Mouse (Mus musculus): ENCODE measurements around the gene Pofut1.
"Not testable (repeated sequence)": the region's sequence is repeated elsewhere in the genome, so short reads cannot be mapped to it uniquely, and the experiment has no call there.

Pofut1 gene

DNA sequence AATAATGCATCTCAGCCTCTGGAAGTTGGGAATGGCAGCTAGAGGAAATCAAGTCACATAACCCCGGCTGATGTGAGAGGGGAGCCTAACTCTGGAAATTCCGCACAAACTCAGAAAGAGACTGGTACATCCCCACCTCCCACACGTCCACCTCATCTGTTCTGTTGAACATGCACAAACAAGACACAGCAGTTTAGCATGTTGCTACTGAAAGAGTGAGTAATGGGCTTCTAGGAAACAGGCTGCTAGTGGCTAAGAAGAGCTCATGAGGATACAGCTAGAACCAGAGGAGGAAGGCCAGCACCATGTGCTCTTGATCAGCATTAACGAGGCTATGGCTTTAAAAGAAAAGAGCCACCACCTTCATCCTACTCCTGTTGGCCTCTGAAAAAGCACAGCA, 3.4 kb upstream of the Pofut1 start:
- in situ Hi-C loops (cut with MboI; ENCODE audit: unreplicated experiment in 2 of 2): no loop called here

DNA sequence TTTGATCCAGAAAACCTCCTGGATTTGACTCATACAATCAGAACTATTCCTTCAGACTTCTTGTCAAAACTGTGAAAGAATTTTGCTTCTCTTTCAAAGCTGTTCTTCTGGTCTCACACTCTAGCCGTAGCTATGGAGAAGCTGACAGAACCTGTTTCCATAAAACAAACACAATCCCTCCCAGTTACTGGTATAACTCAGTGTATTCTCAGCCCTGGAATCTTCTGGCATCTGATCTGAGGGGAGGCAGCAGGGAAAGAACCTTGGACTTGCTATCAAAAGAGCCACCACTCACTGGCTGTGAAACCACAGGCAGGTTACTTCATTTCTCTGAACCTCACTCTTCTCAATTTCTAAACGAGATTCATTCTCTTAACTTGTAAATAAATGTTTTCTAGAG, 2.9 kb upstream of the Pofut1 start:
- in situ Hi-C loops (cut with MboI; ENCODE audit: unreplicated experiment in 2 of 2): no loop called here

DNA sequence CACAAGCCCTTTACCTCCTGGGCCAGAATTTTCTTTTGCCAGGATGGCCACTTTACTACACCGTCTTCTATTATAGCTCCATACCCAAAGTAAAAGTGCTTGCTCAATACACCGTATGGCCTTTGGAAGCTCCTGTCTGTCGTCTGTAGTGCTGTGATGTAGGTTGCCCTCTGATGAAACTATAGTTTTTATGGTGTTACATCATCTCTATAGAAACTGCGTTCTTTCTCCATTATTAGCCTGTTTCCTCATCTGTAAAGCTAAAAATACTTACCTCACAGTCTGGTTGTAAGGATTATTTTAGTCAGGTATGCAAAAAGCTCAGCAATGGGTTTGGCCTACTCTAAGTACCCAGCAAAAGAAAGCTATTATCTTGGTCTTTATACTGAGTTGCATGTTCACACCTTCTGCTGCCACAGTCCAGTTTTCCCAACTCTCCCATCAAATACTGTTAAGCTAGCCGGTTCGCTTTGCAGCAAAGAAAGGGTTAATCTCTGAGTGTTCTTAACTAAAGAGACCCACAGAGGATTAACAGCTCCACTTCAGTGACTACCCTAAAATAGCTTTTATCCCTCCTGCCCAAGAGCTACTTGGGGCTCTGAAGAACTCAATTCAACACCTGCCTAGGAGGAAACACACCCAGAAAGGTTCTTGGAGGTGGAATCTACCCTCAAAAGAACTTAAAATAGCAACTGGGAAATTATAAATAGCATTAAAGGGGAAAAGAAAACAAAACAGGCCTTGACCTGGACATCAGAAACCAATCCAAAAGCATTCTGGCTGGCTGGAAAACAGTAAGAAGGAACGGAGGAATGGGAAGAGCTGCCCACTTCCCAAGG, 2.1 kb upstream of the Pofut1 start:
- in situ Hi-C loops (cut with MboI; ENCODE audit: unreplicated experiment in 2 of 2): no loop called here

DNA sequence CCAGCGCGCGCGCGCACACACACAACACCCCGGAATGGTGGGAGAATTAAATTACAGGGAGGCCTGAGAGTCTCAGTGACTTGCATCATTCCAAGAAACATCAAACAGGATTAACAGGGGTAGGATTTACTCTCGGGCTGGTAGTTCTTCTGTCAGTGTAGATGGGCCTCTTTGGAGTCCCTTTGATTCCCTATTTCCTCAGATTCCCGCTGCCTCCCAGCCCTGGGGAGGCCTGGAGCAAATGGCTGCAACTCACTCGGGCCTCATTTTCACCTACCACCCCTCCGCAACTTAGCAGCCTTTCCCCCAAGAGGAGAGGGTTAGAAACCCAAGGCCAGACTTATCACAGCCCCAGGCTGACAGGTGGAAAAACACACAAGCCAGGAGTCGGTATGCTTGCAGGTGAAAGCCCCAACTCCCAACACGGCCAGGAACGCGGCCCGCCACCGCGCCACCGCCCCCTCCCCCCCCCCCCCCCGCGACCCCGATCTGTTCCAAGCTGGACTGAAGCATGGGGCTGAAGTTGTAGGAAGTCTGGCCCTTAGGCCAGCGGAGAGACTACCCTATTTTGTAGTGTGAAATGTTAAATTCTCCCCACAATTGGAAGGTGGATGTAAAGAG, 1.4 kb upstream of the Pofut1 start:
- in situ Hi-C loops (cut with MboI; ENCODE audit: unreplicated experiment in 2 of 2): loop anchor here (5.0 to 10.0 kb wide), 3 partner anchors 55 to 105 kb away; partner anchors contain the start of genes Asxl1 (in 2 of the 2) and Kif3b (in 1 of the 2)

DNA sequence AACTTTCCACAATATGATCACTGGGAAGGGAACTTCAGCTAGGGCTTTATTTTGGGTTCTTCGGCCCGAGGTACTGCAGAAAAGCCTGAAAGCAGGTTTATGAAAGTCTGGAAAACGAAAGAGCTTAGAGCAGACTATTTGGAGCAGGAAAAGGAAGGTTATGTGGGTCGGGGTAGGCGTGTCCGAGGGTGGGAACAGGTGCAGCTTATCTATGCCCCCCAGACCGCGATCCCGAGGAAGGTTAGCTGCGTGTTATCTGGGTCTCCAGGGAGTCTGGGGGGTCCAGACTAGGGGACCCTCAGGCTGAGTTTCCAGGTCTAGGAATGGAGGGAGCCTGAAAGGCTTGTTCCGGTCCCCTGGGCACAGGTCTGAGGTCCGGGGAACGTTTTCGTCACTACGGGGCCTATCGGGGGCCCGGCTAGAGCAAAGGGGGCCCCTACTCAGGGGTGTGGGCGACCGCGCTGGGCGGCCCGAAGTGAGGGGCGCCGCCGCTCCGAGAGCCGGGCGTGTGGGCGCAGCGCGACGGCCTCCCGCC, 565 bp upstream of the Pofut1 start:
- in situ Hi-C loops (cut with MboI; ENCODE audit: unreplicated experiment in 2 of 2): loop anchor here (5.0 to 10.0 kb wide), 3 partner anchors 54 to 104 kb away; partner anchors contain the start of genes Asxl1 (in 2 of the 2) and Kif3b (in 1 of the 2)

DNA sequence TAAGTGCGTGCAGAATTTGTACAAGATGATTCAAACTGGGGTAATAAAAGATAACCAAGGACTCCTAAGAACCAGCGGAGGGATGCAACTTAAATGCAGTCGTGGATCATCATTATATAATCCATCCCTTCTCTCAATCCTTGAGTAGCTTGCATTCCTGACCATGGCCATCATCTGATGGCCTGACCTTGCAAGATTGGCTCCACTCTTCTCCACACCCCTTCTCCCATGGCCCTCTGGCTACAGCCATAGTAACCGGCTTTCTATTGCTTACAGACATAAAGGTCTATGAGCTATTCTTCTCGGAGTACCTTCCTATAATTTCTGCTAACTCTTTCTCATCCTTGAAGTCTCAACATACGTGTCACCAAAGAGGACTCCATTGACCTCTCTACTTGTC, 823 bp downstream of the Pofut1 start:
- in situ Hi-C loops (cut with MboI; ENCODE audit: unreplicated experiment in 2 of 2): loop anchor here (5.0 to 10.0 kb wide), 3 partner anchors 53 to 103 kb away; partner anchors contain the start of genes Asxl1 (in 2 of the 2) and Kif3b (in 1 of the 2)

DNA sequence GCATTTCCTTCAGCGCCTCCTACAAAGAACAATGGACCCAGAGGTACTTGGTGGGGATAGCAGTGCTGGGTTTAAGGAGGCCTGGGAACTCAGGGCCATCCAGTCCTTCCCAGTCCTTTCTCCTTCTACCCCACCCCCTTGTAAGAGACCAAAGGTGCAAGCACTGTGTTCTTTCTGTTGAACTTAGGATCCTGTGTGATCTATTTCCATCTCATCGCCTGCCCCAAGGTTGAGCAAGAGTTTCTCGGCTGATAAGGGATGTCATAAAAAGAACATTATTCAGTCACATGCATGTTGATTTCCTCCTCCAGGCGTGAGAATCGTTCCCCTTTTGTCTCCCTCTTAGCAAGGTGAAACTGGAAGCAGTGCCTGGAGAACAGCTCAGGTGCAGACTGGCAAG, 8.4 kb downstream of the Pofut1 start:
- in situ Hi-C loops (cut with MboI; ENCODE audit: unreplicated experiment in 2 of 2): loop anchor here (10.0 kb wide), 2 partner anchors 45 to 95 kb away; partner anchors contain the start of genes Asxl1 (in 2 of the 2) and Kif3b (in 1 of the 2)

DNA sequence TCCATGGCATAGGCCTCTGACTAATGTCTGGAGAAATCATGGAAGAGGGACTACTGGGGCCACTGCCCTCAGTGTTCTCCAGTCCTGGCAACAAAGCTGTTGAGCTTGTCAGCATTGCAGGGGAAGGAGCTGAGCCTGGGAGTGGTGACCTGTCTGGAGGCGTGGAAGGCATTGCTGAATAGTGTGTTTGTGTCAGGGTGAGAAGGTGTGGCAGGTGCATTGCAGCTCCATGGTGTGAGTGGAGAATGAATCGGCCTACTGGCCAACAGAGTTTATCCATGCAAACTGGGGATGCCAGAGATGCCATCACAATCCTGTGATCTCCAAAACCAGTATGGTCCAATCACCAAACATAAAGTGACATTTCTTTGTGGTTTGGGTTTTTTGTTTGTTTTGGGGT, 15.3 kb downstream of the Pofut1 start:
- in situ Hi-C loops (cut with MboI; ENCODE audit: unreplicated experiment in 2 of 2): no loop called here

DNA sequence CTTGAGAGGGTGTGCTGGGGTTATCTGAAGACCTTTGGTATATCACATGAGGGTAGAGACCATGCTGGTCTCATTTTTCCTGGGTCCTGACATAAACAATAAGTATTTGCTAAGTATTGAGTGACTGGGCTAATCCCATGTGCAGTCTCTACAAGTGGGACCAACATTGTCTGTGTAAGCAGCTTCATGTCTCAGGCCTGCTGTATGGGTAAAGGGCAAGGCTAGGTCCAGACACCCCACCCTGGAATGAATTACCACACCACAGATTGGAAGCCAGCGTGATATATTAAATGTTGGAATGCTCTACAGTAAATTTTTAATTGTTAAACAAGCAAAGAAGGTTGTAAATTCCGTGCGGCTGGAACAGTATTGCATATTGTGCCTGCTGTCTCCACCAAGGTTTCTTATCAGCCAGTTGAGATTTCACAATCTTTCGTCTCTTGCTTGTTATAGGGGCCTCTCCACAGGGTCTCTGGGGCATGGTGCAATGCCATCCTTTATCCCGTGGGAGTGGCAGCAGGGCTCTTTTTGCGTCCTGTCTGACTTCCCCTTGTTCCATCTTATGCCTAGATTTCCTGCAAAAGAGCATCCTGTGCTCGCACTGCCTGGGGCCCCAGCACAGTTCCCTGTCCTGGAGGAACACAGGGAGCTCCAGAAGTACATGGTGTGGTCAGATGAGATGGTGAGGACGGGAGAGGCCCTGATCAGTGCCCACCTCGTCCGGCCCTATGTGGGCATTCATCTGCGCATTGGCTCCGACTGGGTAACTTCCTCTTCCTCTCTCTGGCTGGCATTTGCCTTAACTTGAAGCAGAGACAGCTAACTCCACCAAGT, 17.9 kb downstream of the Pofut1 start:
- in situ Hi-C loops (cut with MboI; ENCODE audit: unreplicated experiment in 2 of 2): no loop called here

DNA sequence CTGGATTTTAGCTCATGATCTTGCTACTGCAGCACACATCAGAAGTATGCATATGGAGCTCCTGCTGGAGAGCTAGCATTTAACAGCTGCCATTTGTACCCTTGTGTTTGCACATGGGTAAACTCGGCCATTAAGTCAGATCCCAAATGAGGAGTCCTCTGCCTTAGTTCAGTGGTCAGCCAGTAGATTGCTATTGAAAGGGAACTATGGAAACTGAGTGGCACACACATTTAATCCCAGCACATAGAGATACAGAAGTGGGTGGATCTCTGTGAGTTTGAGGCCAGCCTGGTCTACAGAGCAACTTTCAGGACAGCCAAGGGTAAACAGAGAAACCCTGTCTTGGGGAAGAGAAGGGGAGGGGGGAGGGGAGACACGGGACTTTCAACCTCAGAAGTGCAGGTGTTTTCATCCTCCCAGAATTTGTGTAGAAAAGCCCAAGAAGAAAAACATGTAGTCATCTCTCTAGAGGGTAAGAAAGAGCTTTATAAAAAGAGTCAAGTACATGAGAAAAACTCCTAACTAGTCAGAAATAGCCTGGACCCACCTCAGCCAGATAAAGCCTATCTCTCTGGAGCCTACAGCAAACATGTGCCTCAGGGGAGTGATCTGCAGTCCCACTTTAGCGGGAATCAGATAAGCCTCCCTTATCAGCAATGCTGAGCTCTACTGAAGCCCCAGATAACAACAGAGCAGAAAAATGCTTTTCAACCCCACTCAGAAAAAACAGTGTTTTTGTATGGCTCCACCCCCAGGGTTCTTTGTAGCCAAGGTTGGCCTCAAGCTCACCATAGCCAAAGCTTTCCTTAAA, 18.7 kb downstream of the Pofut1 start:
- in situ Hi-C loops (cut with MboI; ENCODE audit: unreplicated experiment in 2 of 2): no loop called here

DNA sequence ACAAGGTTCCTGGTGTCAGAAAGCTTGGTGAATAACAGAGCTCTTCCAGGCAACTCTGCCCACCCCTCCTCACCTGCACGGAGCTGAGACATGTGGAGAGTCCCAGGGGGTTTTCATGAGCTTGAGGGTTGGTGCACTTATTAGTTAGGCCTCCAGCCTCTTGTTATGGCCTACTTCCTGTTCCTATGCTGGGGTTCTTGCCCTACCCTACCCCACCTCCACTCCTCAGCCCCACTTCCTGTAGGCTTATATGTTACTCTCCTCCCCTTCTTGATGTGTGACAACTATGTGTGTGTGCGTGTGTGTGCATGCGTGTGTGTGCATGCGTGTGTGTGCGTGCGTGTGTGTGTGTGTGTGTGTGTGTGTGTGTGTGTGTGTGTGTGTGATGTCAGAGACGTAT, 21.7 kb downstream of the Pofut1 start:
- in situ Hi-C loops (cut with MboI; ENCODE audit: unreplicated experiment in 2 of 2): no loop called here

DNA sequence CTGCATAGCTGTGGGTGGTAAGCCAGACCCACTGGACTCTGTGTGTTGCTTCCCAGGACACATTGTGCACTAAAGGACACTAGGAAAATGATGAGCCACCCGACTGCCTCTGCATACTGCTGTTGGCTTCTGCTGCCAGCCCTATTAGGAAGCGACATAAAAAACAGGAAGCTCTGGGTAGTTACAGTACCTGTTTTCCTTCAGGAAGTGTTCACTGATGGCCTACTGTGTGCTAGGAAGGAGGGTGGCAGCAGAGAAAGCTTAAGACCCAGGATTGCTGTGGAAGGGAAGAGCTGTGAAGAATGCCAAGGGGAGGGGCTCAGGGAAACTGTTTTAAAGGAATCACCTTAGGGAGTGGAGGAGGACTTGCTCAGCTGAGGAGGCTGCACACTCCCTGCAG, 26.0 kb downstream of the Pofut1 start:
- in situ Hi-C loops (cut with MboI; ENCODE audit: unreplicated experiment in 2 of 2): no loop called here

DNA sequence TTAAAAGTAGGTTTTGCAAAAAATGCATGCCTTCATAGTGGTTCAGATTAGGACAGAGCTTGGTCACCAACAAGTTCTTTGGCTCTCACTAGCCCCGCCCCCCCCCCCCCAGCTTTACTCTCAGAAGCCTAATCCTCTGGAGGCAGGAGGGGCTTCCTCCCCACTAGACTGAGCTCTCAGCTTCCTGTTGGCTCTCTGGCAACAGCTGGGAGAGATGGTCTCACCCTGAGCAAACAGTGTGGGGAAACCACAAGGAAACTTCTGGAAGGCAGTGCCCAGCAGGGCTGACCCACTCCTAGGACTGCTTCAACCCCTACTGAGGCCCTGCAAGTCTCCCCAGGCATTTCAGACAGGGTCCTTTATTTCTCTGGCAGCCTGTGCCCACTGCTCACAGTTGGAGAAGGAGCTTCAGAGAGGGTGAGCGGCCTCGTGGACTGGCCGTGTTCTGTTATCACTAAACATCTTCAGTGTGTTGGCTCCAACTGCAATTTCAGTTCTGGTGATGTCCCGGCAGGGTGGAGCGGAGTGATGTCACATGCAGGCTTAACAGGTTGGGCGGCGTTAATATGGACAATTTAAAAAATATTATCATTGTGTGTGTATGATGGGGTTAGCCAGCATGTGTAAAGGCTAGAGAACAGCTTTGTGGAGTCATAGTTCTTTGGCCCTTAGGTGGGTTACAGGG, 29.0 kb downstream of the Pofut1 start:
- in situ Hi-C loops (cut with MboI; ENCODE audit: unreplicated experiment in 2 of 2): not testable (repeated sequence)

DNA sequence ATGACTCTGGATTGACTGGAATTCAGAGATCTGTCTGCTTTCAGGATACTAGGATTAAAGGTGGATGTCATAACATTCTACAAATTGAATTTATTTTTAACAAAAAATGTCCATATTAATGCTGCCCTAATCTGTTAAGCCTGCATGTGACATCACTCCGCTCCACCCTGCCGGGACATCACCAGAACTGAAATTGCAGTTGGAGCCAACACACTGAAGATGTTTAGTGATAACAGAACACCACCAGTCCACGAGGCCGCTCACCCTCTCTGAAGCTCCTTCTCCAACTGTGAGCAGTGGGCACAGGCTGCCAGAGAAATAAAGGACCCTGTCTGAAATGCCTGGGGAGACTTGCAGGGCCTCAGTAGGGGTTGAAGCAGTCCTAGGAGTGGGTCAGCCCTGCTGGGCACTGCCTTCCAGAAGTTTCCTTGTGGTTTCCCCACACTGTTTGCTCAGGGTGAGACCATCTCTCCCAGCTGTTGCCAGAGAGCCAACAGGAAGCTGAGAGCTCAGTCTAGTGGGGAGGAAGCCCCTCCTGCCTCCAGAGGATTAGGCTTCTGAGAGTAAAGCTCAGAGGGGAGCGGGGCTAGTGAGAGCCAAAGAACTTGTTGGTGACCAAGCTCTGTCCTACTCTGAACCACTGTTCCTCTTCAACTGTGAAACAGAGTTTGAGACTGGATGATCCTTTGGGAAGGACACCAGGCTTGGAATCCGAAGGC, 33.0 kb downstream of the Pofut1 start:
- in situ Hi-C loops (cut with MboI; ENCODE audit: unreplicated experiment in 2 of 2): not testable (repeated sequence)

DNA sequence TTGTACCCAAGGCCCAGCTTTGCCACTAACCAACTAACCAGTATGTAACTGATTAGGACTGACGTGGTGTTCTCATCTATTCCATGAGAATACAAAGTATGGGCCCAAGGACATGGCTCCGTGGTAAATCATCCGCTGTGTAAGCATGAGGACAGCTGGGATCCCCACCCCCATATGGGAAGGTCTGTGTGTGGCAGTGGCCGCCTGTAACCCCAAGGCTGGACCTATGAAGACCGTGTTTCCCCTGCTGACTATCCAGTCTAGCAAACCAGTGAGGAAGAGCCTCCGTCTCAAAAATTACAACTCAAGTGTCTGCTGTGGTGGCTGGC, 33.5 kb downstream of the Pofut1 start:
- in situ Hi-C loops (cut with MboI; ENCODE audit: unreplicated experiment in 2 of 2): no loop called here

DNA sequence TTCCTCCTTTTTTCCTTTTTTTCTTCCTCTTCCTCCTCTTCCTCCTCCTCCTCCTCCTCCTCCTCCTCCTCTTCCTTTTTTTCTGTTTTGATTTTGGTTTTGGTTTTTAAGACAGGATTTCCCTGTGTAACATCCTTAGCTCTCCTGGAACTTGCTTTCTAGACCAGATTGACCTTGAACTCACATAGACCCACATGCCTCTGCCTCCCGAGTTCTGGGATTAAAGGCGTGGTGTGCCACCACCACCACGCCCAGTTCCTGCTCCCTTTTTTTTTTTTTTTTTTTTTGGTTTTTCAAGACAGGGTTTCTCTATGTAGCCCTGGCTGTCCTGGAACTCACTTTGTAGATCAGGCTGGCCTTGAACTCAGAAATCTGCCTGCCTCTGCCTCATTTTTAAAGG, 34.2 kb downstream of the Pofut1 start:
- in situ Hi-C loops (cut with MboI; ENCODE audit: unreplicated experiment in 2 of 2): not testable (repeated sequence)

DNA sequence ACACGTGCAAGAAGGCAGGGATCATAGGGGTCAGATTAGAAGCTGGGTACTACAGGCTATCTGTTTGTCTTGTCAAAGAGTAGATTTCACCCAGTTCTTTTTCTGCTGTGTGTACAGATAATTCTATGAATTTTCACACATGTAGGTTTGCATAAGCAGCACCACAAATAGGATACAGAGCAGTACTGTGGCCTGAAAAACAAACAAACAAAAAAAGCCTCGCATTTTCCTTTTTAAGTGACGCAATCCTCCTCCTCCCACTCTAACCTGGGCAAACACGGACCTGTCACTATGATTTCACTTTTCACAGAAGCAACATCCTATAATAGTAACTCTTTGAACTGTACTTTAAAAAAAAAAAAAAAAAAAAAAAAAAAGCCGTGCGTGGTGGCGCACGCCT, 35.1 kb downstream of the Pofut1 start:
- in situ Hi-C loops (cut with MboI; ENCODE audit: unreplicated experiment in 2 of 2): no loop called here

DNA sequence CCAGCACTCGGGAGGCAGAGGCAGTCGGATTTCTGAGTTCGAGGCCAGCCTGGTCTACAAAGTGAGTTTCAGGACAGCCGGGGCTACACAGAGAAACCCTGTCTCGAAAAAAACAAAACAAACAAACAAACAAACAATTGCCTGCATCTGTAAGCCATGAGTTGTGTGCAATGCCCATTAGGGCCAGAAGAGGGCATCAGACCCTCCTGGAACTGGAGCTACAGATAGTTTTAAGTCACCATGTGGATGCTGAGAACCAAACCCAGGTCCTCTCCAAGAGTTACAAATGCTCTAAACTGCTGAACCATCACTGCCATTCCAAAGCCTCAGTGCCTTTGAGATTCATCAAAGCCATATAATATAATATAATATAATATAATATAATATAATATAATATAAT, 35.5 kb downstream of the Pofut1 start:
- in situ Hi-C loops (cut with MboI; ENCODE audit: unreplicated experiment in 2 of 2): not testable (repeated sequence)

DNA sequence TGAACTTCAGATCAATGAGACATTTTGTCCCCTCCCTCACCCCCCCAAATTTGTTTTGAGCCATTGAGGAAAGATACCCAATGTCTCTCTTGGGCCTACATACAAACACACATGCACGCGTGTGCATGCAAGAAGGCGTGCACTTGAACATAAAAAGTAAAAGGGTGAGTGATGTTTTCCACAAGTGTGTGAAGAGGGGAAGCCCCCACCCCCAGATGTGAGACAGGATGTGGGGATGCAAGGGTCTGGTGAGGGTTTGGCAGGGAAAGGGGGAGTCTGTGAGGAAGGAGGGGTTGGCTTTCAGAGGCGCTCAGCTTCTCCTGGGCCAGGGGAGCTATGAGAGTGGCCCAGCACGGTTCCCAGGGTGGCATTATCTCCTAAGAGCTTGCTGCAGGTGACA, 37.0 kb downstream of the Pofut1 start:
- in situ Hi-C loops (cut with MboI; ENCODE audit: unreplicated experiment in 2 of 2): no loop called here

All from v-Abl transformed pro-B cells (cell line).